Mouse (Mus musculus): ENCODE measurements around the gene Tmem234.

The Tmem234 gene

DNA sequence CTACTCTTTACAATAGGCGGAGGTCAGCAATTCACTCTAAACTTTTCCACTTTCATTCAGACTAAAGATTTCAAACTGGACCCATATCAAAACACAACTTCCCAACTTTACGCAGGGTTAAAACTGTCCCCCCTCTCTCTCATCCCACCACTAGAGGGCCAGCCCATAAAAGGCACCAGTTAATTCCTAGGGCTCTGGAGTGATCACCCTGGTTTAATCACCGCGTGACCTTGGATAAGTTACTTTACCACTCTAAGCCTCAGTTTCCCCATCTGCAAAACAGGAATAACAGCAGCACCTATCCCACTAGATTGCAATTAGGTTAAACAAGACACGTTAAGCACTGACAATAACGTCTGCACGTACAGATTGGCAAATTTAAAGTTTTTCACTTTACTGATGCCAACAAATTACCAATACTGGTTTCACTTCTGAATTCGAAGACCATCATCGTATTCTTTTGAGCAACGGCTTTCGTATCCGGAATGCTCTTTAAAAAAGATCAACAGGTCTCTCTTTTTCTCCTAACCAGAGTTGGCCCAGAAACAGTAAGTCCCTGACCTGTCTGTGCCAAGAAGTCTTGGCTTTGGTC is 71.1 kb downstream of the Tmem234 start:
- peak; percentile 14 to 53 for DNase-seq (ENCODE audit: low spot score in 2 of 2)

DNA sequence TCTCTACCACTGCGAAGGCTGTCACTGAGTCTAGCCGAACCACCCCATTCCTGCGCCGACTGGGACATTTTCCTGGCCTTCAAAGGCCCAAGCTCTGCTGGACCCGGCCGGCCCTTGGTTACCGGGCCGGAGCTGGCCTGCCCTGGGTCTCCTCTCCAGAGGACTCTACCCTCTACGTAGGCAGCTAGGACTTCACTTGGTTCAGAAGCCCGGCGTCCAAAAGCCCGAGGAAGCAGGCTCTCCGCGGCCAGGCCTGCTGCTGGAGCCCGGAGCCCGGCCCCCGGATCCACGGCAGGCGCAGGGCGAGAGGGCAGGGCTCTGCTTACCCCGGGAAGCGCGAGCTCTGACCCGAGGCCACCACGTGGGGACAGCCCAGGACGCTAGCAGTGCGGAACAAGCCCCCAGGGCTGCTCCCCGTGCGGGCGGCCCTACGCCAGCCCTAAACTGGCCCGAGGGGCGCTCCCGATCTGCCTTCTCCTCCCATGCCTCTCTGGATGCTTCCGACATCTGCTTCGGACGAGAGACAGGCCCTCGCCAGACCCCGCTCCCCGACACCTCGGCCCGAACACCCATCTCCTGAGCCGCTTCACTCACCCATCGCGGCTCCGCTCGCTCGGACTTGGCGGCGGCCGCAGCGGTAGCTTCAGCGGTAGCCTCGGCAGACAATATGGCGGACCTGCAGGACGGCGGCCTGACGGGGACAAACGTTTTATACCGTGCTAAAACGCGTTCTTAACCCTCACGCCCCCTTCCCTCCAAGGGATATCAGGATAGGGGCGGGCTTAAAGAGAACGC is 71.8 kb downstream of the Tmem234 start, which contains the start of gene Kpna6:
Gene Kpna6, minus strand, starts transcription at position 685 of the 795 bp plus-strand sequence.
- DNase-seq (ENCODE audit: low spot score in 2 of 2) = peak; percentile 76 to 78

DNA sequence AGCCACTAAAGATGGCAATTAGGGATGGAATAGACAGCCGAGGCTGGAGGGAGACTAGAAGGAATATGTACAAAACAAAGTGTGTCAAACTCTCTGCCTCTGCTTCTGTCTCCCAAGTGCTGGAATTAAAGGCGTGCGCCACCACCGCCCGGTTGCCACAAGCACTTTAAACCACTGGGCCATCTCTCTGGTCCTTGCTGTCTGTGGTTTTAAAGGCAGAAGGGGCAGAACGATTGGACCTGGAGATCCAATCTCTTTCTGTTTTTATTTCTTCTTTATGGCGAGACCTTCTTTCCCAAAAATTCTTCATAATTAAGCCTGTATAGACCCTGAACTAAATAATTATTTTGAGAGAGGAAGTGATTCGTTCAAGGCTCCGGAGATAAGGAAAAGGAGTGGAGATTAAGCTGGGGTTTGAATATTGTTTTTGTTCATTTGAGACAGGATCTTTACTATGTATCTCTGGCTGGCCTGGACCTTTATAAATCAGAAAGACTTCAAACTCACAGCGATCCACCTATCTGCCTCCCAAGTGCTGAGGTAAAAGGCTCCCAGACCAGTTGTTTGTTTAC is 72.5 kb downstream of the Tmem234 start:
- no peak for DNase-seq (ENCODE audit: low spot score in 2 of 2)

Measured in spleen, postnatal 36 days (tissue).